Mouse (Mus musculus): ENCODE results near the gene Ubb. TPM values are rescaled to one million over a fixed set of nuclear protein-coding genes. Genes with fewer than 3 reads are reported as not detected.

Ubb gene
- total RNA-seq, 4 experiments from 2014 or later: 1,746 to 1,909 (median 1,854) TPM

GRCm38 (mm10) chr11:62583031-62583430, 32.1 kb downstream of the Ubb start:
- no peak for DNase-seq (ENCODE audit: low spot score in 2 of 2)

- DNase-seq (ENCODE audit: low spot score in 2 of 2): no peak
Measured at GRCm38 (mm10) chr11:62584671-62585206, 33.8 kb downstream of the Ubb start.

GRCm38 (mm10) chr11:62587034-62587433, 36.1 kb downstream of the Ubb start:
- no peak for DNase-seq (ENCODE audit: low spot score in 2 of 2)

GRCm38 (mm10) chr11:62589391-62589790, 38.4 kb downstream of the Ubb start:
- no peak for DNase-seq (ENCODE audit: low spot score in 2 of 2)

GRCm38 (mm10) chr11:62591026-62591425, 40.1 kb downstream of the Ubb start:
- DNase-seq (ENCODE audit: low spot score in 2 of 2): no peak

- DNase-seq (ENCODE audit: low spot score in 2 of 2): no peak
Measured at GRCm38 (mm10) chr11:62591904-62592575, 41.1 kb downstream of the Ubb start.

- no peak for DNase-seq (ENCODE audit: low spot score in 2 of 2)
Measured at GRCm38 (mm10) chr11:62598571-62598970, 47.6 kb downstream of the Ubb start.

GRCm38 (mm10) chr11:62601732-62602618, 51.0 kb downstream of the Ubb start:
- no peak for DNase-seq (ENCODE audit: low spot score in 2 of 2)

Other genes with a start within 250 kb of the Ubb start
- gene Pigl, start 92.7 kb upstream of the Ubb start, total RNA-seq (2022): 1 to 10 TPM; 5.8 to 8.3 (median 6.9) TPM
- 100 to 1,000 TPM; 269 to 325 (median 294) TPM for gene Ncor1, start 92.6 kb upstream of the Ubb start, total RNA-seq (2022)
- gene Cenpv, start 11.9 kb upstream of the Ubb start, total RNA-seq (2022): 10 to 100 TPM; 32.1 to 40.8 (median 39.0) TPM
- 10 to 100 TPM; 14.5 to 15.9 (median 15.1) TPM for gene Trpv2, start 23.3 kb downstream of the Ubb start, total RNA-seq (2022)
- 1 to 10 TPM; 7.5 to 9.3 (median 9.0) TPM for gene Lrrc75a, start 97.4 kb downstream of the Ubb start, total RNA-seq (2022)
- 10 to 100 TPM; 17.4 to 25.5 (median 20.8) TPM for gene Mmgt2, start 97.5 kb downstream of the Ubb start, total RNA-seq (2022)
- gene Zfp287, start 180.7 kb downstream of the Ubb start, total RNA-seq (2022): 10 to 100 TPM; 16.3 to 19.9 (median 18.5) TPM
- gene Gm10428, start 201.9 kb downstream of the Ubb start, total RNA-seq (2022): not detected
- 10 to 100 TPM; 21.2 to 31.8 (median 24.3) TPM for gene Zfp286, start 238.3 kb downstream of the Ubb start, total RNA-seq (2022)

All from layer of hippocampus, adult 8-10 months (tissue).